Mouse (Mus musculus): Measurements from ENCODE around the gene Gfy.

- TF ChIP-seq CTCF (IDR thresholded peaks at IDR 0.05) (no peak), EP300 (IDR thresholded peaks at IDR 0.05) (no peak)
These were observed 4.6 kb downstream of the Gfy start for GRCm38 (mm10) chr7:45174567-45175280.

All from lung, postnatal 0 days (tissue).